Mouse (Mus musculus) retina, postnatal 1 day (tissue): ENCODE measurements at regions not wholly inside any gene's neighbourhood (a gene's known extent, or its start where the extent isn't known, plus 50 kb on each side); places are given as distances from the start of the nearest gene placed in this dataset.
A peak's percentile ranks its signal among the peaks of the same experiment; 100 is the strongest.

Experiments used
- DNase-seq: peaks from one replicate; pipeline ENCODE4 v3.0.0-alpha.2; 2012

- peak; percentile 56 for DNase-seq
Observed at GRCm38 (mm10) chr1:32092221-32092620, 80.3 kb upstream of the Khdrbs2 start.

- peak; percentile 9 for DNase-seq
Observed at GRCm38 (mm10) chr1:32092994-32093665, 79.4 kb upstream of the Khdrbs2 start.

GRCm38 (mm10) chr1:32104064-32104463, 68.5 kb upstream of the Khdrbs2 start:
- no peak for DNase-seq
